Mouse (Mus musculus) layer of hippocampus, adult 2 months (tissue): ENCODE measurements at regions not wholly inside any gene's neighbourhood (a gene's known extent, or its start where the extent isn't known, plus 50 kb on each side); places are given as distances from the start of the nearest gene placed in this dataset.
"Not testable (repeated sequence)": the region's sequence is repeated elsewhere in the genome, so short reads cannot be mapped to it uniquely, and the experiment has no call there.

ENCODE experiments used
- DNase-seq, 2 experiments: peaks; one replicate each; pipeline ENCODE4 v3.0.0; 2022; ENCODE audit warnings: low spot score in 2 of 2
- H3K27ac ChIP-seq: fragments of 200-600 bp; 2 replicates; pipeline ENCODE4 v1.8.1; 2022
- H3K4me3 ChIP-seq: fragments of 200-600 bp; 2 replicates; pipeline ENCODE4 v1.8.1; 2022; ENCODE audit warnings: mild to moderate bottlenecking
- CTCF ChIP-seq: fragments of 200-600 bp; conservative IDR thresholded peaks from 2 replicates; pipeline ENCODE4 v1.8.1; 2022; ENCODE audit warnings: antibody characterized with exemption, mild to moderate bottlenecking, moderate library complexity

GRCm38 (mm10) chr1:73644394-73644793 lies 479.9 kb downstream of the Tns1 start:
- TF ChIP-seq CTCF, result no peak
- no peak for DNase-seq
- no peak overlapping the region for H3K27ac ChIP-seq

DNA sequence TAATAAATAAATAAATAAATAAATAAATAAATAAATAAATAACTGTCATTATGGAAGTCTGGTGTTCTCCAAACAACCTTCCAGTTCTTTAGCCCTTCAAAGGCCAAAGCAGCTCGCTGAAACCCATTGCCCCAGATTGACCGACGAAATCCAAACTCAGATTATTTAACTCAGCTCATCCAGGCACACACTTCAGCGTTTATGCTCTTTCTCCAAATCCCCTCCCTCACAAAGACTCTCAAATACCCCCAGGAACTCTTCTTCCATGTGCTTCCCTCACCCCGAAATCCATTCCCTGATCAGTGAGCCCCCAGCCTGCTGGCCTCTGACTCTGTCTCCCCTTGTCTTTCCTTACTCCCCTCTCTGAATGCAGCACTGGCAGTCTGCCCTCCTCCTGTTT lies 480.8 kb downstream of the Tns1 start:
- no peak for DNase-seq
- Histone ChIP-seq H3K4me3 (no peak overlapping the region), H3K27ac (no peak overlapping the region)
- no peak for TF ChIP-seq CTCF

More at GRCm38 (mm10) chr1:73644394-73644793, 479.9 kb downstream of the Tns1 start:
- no peak overlapping the region for H3K4me3 ChIP-seq

GRCm38 (mm10) chr1:73642691-73643109 lies 481.5 kb downstream of the Tns1 start:
- TF ChIP-seq CTCF, result no peak
- no peak for DNase-seq
- H3K27ac ChIP-seq, result no peak overlapping the region
- H3K4me3 ChIP-seq, result no peak overlapping the region

DNA sequence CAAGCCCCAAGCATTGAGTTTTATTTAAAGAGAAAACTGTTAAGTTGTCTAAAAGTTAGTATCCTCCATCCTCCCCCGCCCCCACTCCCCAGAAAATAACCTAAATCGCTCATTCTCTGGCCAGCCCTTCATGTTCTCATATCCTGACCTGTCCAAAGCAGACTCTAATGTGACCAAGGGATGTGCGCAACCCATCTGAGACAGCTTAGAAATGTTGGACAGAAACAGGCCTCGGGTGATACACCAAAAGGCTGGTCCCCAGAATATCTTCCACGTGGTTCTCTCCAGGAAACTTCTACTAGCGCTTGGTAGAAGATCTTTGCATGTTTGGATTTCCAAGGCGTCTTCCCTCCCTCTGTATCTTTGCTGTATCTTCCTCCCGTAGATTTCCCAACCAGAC lies 482.8 kb downstream of the Tns1 start:
- Histone ChIP-seq H3K4me3 (no peak overlapping the region), H3K27ac (no peak overlapping the region)
- no peak for DNase-seq
- no peak for TF ChIP-seq CTCF

DNA sequence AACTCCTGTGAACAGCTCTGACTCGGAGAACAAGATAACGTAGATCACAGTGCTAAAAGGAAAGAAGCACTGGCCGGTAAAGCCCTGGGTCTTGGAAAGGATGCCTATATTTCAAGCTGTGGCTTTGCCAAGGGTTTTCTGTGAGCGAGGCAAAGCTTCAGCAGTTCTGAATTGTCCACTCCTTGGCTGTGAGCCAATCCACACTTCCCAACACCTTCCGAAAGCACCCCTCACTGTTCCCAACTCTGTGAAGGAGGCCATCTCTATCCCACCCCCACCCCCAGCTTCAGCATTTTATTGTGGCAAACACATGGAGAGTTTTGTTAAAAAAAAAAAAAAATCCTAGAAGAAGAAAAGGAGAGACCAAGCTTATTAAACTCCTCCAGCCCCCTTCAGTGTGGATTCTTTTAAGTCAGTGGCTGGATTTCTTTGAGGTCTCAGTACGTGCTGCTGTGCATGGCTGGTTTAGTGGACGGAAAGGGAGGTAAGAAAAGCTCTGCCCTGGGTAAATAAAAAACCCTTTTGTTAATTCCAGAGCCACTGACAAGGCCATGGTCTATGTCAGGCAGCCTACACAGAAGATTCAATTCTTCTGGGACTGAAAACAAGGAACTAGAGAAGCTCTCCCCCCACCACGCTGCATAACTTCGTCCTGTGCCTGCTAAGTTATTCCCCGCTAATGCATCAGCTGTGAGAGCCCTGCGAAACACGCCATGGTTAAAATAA lies 483.4 kb downstream of the Tns1 start:
- TF ChIP-seq CTCF, result no peak
- no peak overlapping the region for H3K4me3 ChIP-seq
- no peak overlapping the region for H3K27ac ChIP-seq
- no peak for DNase-seq

- no peak for TF ChIP-seq CTCF
- no peak for DNase-seq
- Histone ChIP-seq H3K4me3 (no peak overlapping the region), H3K27ac (no peak overlapping the region)
These were observed 488.5 kb downstream of the Tns1 start for GRCm38 (mm10) chr1:73635709-73636108.

GRCm38 (mm10) chr1:73634871-73635270 lies 489.4 kb downstream of the Tns1 start:
- no peak for DNase-seq
- no peak overlapping the region for H3K27ac ChIP-seq
- no peak for TF ChIP-seq CTCF

DNA sequence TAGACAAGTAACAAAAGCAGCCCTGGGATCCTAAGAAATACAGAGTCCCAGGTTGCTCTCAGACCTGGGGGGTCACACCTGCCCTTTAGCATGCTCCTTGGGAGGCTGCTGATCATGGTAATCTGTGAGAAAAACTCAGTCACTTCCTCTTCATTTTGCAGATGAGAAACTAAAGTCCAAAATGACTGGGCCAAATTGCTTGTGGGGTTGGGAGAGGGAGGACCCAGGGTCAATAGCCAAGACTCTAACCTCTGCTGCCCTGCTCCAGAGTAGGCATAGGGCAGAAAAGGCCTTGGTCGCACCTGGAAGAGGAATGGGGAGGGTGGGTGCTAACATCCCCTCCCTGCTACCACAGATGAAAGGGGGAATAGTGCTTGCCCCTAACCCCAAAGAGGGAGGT lies 491.2 kb downstream of the Tns1 start:
- DNase-seq, result no peak
- TF ChIP-seq CTCF, result no peak
- no peak overlapping the region for H3K27ac ChIP-seq
- H3K4me3 ChIP-seq, result no peak overlapping the region

More at GRCm38 (mm10) chr1:73634871-73635270, 489.4 kb downstream of the Tns1 start:
- H3K4me3 ChIP-seq, result no peak overlapping the region

DNA sequence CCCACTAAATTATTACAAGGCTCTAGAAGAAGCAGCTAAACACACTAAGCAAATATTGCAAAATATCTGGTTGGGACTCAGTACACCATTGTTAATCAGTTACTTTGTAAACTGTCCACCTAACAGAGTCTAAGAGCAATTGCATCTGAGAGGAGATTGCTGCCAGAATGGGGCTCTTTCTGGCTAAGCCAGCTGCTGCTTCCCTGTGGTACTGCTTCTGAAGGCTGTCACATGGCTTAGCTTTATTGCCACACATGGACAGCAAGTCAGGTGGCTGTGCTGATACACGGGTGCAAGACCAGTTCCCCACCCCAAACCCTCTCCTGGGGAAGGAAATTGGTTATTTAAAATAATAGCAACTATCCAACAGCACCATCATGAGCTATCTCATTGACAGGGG lies 493.9 kb downstream of the Tns1 start:
- Histone ChIP-seq H3K4me3 (no peak overlapping the region), H3K27ac (peak overlapping the region; percentile 29; the same call in 1 of the 2 replicates)
- TF ChIP-seq CTCF, result no peak
- no peak for DNase-seq

GRCm38 (mm10) chr1:73625365-73625764 lies 498.9 kb downstream of the Tns1 start:
- TF ChIP-seq CTCF, result no peak
- no peak overlapping the region for H3K27ac ChIP-seq
- no peak for DNase-seq
- H3K4me3 ChIP-seq, result no peak overlapping the region

GRCm38 (mm10) chr1:73621121-73621520 lies 503.1 kb downstream of the Tns1 start:
- DNase-seq, H3K27ac ChIP-seq, H3K4me3 ChIP-seq: not testable (repeated sequence)

- DNase-seq, result peak; percentile 47 to 66
- Histone ChIP-seq H3K4me3 (no peak overlapping the region), H3K27ac (no peak overlapping the region)
- peak; percentile 81 for TF ChIP-seq CTCF
These were observed 505.6 kb downstream of the Tns1 start for GRCm38 (mm10) chr1:73618551-73619170.

DNA sequence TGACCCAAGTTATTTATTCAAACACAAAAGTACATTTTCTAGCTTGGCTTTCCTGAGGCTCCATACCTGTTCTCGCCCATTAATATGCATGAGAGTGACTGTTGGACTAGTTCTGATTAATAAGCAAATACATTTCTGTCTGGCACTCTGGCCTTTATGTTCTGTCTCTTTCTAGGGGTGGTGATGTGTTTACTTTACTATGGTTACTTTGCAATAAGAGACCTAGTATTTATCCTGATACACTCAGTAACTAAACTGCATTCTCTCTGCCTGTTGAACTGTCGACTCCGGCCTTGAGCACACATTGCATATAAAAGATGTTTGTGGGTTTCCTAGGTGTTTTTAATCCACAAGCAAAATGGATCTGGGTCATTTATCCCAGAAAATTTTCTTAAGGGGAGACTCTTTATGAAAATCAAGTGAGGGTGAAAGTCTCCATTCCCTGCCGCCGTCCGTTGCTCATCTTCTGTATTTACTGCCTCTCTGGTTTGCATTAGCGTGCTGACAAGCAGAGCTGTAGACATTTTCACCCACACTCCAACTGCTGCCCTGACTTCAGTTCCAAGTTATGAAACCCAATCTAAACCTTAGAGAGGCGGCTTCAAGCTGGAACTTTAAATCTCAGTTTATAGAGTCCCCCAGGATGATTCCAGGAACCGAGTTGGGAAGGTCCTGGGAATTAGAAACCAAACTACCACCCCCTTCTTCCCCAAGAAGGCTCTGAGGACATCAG lies 530.4 kb downstream of the Tns1 start:
- peak; percentile 39 to 49 for DNase-seq
- H3K4me3 ChIP-seq, result no peak overlapping the region
- TF ChIP-seq CTCF, result no peak
- peak overlapping the region; percentile 76 for H3K27ac ChIP-seq
